Mouse (Mus musculus) urinary bladder, adult 2 months (tissue): ENCODE measurements around the gene Mast1. TPM values are rescaled to one million over a fixed set of nuclear protein-coding genes. Genes with fewer than 3 reads are reported as not detected.
A peak's percentile ranks its signal among the peaks of the same experiment; 100 is the strongest.

Experiments
- DNase-seq: peaks from one replicate; pipeline ENCODE4 v3.0.0; 2022; ENCODE audit warnings: low spot score
- polyA plus RNA-seq: library from polyadenylated mRNA; depleted of rRNA; stranded (reverse); fragments of >200 nt; gene quantifications from 2 replicates; pipeline ENCODE4 v1.2.3, GENCODE M21; 2012; rRNA removed

Gene Mast1
- polyA plus RNA-seq, 1 experiment, result 0.17 TPM

DNA sequence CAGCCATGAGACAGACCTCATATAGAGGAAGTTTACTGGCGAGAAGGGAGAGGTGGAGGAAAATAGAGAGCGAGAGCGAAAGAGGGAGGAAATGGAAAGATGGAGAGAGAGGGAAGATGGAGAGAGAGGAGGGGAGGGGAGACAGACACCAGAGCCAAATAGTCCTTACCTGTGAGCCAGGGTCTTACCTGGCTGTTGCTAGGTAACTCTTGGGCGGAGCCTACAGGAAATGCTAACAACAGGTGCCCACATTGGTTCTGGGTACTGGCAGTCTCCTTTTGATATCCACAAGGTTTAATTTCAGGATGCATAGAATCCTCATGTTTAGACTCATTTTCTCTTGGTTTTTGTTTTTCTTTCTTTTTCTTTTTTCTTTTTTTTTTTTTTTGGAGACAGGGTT is 64.1 kb downstream of the Mast1 start:
- no peak for DNase-seq

DNA sequence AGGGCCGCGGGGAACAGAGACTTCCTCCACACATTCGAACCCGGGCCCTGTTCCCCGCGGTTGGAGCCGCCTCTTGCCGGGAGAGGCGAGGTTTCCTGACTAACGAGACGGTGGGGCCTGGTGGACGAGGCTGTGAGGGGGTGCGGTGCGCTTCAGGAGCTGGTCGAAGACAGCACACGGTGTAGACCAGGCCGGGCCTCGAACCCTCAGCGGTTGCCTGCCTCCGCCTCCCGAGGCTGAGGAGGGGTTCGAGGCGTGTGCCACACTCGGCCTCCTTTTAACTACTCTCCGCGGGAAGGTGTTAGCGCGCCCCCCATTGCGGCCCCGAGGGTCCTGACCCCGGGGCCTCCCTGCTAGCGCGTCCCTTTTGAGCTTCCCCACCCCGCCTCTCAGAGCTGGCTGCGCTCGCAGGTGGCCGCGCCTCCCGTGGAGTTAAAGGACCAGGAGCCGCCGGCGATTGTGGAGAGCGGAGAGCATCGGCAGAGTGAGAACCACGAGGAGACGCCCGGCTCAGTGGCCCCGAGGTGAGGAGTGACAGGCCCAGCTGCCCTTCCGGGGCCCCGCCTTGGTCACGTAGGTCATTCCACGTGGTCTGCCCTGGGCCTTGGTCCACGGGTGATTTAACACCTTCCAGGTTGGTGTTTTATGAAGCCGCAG is 64.7 kb downstream of the Mast1 start:
- no peak for DNase-seq

DNA sequence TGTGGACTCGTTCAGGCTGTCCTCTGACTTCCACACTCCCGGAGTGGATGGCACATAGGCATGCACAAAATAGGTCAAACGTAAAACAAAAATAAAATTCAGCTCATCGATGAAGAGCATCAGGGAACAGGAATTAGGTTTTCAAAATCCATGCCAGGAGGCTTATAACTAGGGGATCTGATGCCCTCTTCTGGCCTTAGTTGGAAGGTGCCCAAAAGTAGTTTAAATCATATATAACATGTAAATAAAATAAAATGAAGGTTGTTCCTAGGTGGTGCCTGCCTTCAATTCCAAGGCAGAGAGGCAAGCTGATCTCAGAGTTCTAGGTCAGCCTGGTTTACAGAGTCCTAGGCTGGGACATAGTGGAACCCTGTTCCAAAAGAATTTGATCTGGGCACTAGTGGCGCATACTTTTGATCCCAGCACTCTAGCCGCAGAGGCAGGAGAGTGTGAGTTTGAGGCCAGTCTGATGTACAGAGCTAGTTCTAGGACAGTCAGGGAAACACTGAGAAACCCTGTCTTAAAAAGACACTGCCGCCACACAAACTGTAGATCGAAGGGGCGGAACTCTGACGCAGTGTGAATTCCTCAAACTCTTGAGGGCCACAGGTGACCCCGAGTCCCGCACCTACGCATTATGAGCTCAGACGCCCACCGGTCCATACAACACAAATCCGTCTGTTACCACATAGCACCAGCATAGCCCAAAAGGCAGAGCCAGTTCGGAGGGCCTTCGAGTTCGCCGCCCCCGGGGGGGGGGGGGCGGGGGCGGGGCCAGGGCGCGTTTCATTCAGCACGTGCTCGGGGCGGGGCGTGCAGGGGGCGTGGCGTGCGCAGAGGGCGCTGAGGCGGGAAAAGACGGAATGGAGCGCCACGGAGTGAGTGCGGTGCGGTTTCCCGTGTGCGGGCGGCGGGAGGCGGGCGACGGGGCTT is 65.5 kb downstream of the Mast1 start, which contains the start of gene Syce2:
Gene Syce2, plus strand, starts transcription at position 736 of the 933 bp plus-strand sequence.
- peak; percentile 62 for DNase-seq

Other genes starting within 250 kb of the Mast1 start
- gene Nacc1, start 249.5 kb downstream of the Mast1 start, polyA plus RNA-seq, result 39.5 and 49.4 TPM in 2 replicates
- 7.8 and 8.7 TPM in 2 replicates for gene Lyl1, start 235.9 kb downstream of the Mast1 start, polyA plus RNA-seq
- 1.0 and 1.2 TPM in 2 replicates for gene G430095P16Rik, start 214.4 kb downstream of the Mast1 start, polyA plus RNA-seq
- gene Nfix, start 137.0 kb downstream of the Mast1 start, polyA plus RNA-seq, result 21.7 and 77.0 TPM in 2 replicates
- gene Dand5, start 114.5 kb downstream of the Mast1 start, polyA plus RNA-seq, result 4.7 and 4.8 TPM in 2 replicates
- 22.0 and 22.2 TPM in 2 replicates for gene Gadd45gip1, start 105.8 kb downstream of the Mast1 start, polyA plus RNA-seq
- gene Rad23a, start 96.7 kb downstream of the Mast1 start, polyA plus RNA-seq, result 63.3 and 69.9 TPM in 2 replicates
- gene Calr, start 90.4 kb downstream of the Mast1 start, polyA plus RNA-seq, result 362 and 430 TPM in 2 replicates
- gene Farsa, start 80.4 kb downstream of the Mast1 start, polyA plus RNA-seq, result 39.2 and 51.4 TPM in 2 replicates
- 2.8 and 3.2 TPM in 2 replicates for gene Syce2, start 65.2 kb downstream of the Mast1 start, polyA plus RNA-seq
- gene Gcdh, start 43.4 kb downstream of the Mast1 start, polyA plus RNA-seq, result 31.4 and 33.1 TPM in 2 replicates
- 0.15 TPM in 2 replicates for gene Klf1, start 35.4 kb downstream of the Mast1 start, polyA plus RNA-seq
- gene Dnase2a, start 28.8 kb downstream of the Mast1 start, polyA plus RNA-seq, result 18.4 and 20.4 TPM in 2 replicates
- gene Rtbdn, start 9.6 kb upstream of the Mast1 start, polyA plus RNA-seq, result not detected in 2 replicates
- not detected in 2 replicates for gene Gm49661, start 32.1 kb upstream of the Mast1 start, polyA plus RNA-seq
- gene Prdx2, start 32.2 kb upstream of the Mast1 start, polyA plus RNA-seq, result 215 and 231 TPM in 2 replicates
- 49.4 and 49.5 TPM in 2 replicates for gene Rnaseh2a, start 32.4 kb upstream of the Mast1 start, polyA plus RNA-seq
- 97.4 and 121 TPM in 2 replicates for gene Junb, start 41.4 kb upstream of the Mast1 start, polyA plus RNA-seq
- 26.9 and 28.5 TPM in 2 replicates for gene Hook2, start 53.2 kb upstream of the Mast1 start, polyA plus RNA-seq
- gene Best2, start 77.2 kb upstream of the Mast1 start, polyA plus RNA-seq, result 0.04 TPM in 1 of 2 replicates, not detected in the other
- gene Asna1, start 87.9 kb upstream of the Mast1 start, polyA plus RNA-seq, result 113 and 136 TPM in 2 replicates
- 109 and 140 TPM in 2 replicates for gene Trir, start 89.5 kb upstream of the Mast1 start, polyA plus RNA-seq
- gene Tnpo2, start 99.6 kb upstream of the Mast1 start, polyA plus RNA-seq, result 50.0 and 53.0 TPM in 2 replicates
- 38.9 and 54.7 TPM in 2 replicates for gene Fbxw9, start 122.7 kb upstream of the Mast1 start, polyA plus RNA-seq
- gene Gm5741, start 130.6 kb upstream of the Mast1 start, polyA plus RNA-seq, result 0.43 and 1.2 TPM in 2 replicates
- gene Dhps, start 134.4 kb upstream of the Mast1 start, polyA plus RNA-seq, result 41.0 and 47.1 TPM in 2 replicates
- gene Wdr83os, start 143.4 kb upstream of the Mast1 start, polyA plus RNA-seq, result 95.6 and 103 TPM in 2 replicates
- 35.8 and 45.7 TPM in 2 replicates for gene Wdr83, start 143.9 kb upstream of the Mast1 start, polyA plus RNA-seq
- 72.9 and 74.8 TPM in 2 replicates for gene Man2b1, start 145.9 kb upstream of the Mast1 start, polyA plus RNA-seq
- 3.9 and 4.3 TPM in 2 replicates for gene Zfp791, start 185.7 kb upstream of the Mast1 start, polyA plus RNA-seq
- not detected in 2 replicates for gene Cks1brt, start 214.6 kb upstream of the Mast1 start, polyA plus RNA-seq